Mouse (Mus musculus) embryo, embryonic 9.5 days (tissue): Measurements from ENCODE around the gene Olfr1109.

Experiments
- DNase-seq: peaks from one replicate; pipeline ENCODE4 v3.0.0-alpha.2; 2017; ENCODE audit errors: extremely low spot score

The Olfr1109 gene

GRCm38 (mm10) chr2:87095908-87096307 lies at the start of gene Olfr1109:
Gene Olfr1109, minus strand, starts transcription at chr2:87096008.
- no peak for DNase-seq

- no peak for DNase-seq
Measured at GRCm38 (mm10) chr2:87140200-87140599, 44.4 kb upstream of the Olfr1109 start, which contains the start of gene Olfr1110. Gene Olfr1110, minus strand, starts transcription at chr2:87140300.

- no peak for DNase-seq
Measured at GRCm38 (mm10) chr2:87114467-87114866, 18.7 kb upstream of the Olfr1109 start, which contains the start of gene Olfr259. Gene Olfr259, minus strand, starts transcription at chr2:87114567.

- DNase-seq, result no peak
Measured at GRCm38 (mm10) chr2:87075717-87076116, 20.1 kb downstream of the Olfr1109 start, which contains the start of gene Olfr1107. Gene Olfr1107, minus strand, starts transcription at chr2:87075817.

GRCm38 (mm10) chr2:87052173-87052572 lies 43.6 kb downstream of the Olfr1109 start, which contains the start of gene Olfr1106:
Gene Olfr1106, minus strand, starts transcription at chr2:87052273.
- DNase-seq, result no peak
